Mouse (Mus musculus) cortical plate, adult 2 months (tissue): ENCODE measurements around the gene Knop1. TPM values are rescaled to one million over a fixed set of nuclear protein-coding genes. Genes with fewer than 3 reads are reported as not detected.

Experiments
- H3K27ac ChIP-seq: fragments of 200-500 bp; 2 replicates; pipeline ENCODE4 v1.5.1; 2012; ENCODE audit warnings: low read length, control low read depth, inconsistent platforms; ENCODE audit not compliant: insufficient read depth
- H3K4me1 ChIP-seq: fragments of 200-500 bp; 2 replicates; pipeline ENCODE4 v1.6.1; 2011; ENCODE audit warnings: low read length; ENCODE audit not compliant: control insufficient read depth, insufficient read depth
- H3K4me3 ChIP-seq: fragments of 200-500 bp; 2 replicates; pipeline ENCODE4 v1.5.1; 2011; ENCODE audit warnings: mild to moderate bottlenecking, low read length, control low read depth; ENCODE audit not compliant: insufficient read depth
- CTCF ChIP-seq: fragments of 200-500 bp; IDR thresholded peaks from 2 replicates; pipeline ENCODE4 v1.5.1; 2011; ENCODE audit warnings: mild to moderate bottlenecking, control low read depth, low read length; ENCODE audit not compliant: insufficient read depth; ENCODE audit errors: extremely low read depth
- POLR2A ChIP-seq: fragments of 200-500 bp; IDR thresholded peaks from 2 replicates; pipeline ENCODE4 v1.6.1; 2011; ENCODE audit warnings: mild to moderate bottlenecking, low read length, control low read depth; ENCODE audit not compliant: insufficient read depth; ENCODE audit errors: extremely low read depth
- polyA plus RNA-seq: library from polyadenylated mRNA; depleted of rRNA; stranded (reverse); fragments of >200 nt; gene quantifications from 2 replicates; pipeline ENCODE4 v1.2.3, GENCODE M21; 2012

The Knop1 gene
- polyA plus RNA-seq, 1 experiment, result 12.0 TPM

DNA sequence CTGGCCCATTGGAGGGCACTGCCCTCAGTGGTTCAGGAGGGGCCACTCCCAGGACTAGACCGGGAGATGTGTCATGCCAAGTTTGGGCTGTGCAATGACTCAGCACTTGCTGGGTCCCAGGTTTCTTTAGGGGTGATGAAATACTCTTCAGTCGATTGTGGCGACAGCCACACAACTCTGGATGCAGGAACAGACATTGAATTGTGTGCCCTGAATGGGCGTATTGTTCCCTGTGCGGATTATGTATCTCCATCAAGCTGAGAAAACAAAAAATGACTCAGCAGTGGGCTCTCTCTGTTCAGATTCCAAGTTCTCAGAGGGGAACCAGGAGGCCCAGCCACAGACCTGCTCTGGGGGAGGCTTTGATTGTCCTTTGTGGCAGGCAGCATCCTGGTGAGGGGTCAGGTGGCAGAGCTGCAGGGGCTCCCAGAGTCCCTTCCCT, 28.1 kb downstream of the Knop1 start:
- no peak overlapping the region for H3K27ac ChIP-seq
- peaks cover 2% of the 10 kb centered on the region for H3K4me1 ChIP-seq
- TF ChIP-seq CTCF (no peak), POLR2A (no peak)
- no peak overlapping the region for H3K4me3 ChIP-seq

DNA sequence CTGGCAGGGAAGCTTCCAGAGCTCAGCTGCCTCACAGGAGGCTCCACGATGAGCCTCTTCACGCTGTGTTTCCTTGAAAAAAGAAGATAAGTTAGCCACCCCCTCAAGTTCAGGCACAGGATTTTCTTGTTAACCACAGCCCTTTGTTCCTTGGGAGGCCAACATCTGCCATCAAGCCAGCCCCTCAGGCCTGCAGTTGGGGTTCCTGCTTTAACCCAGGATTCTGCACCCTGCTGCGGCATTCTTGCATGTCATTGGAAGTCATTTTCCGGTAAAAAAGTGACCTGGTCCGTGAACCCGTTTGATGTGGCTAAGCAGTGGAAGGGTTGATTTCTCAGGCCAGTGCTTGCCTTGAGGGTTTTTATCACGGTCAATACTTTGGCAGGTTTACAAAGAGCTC, 31.6 kb downstream of the Knop1 start:
- Histone ChIP-seq H3K4me3 (no peak overlapping the region), H3K4me1 (peaks cover 4% of the 10 kb centered on the region), H3K27ac (no peak overlapping the region)
- TF ChIP-seq POLR2A (no peak), CTCF (no peak)

DNA sequence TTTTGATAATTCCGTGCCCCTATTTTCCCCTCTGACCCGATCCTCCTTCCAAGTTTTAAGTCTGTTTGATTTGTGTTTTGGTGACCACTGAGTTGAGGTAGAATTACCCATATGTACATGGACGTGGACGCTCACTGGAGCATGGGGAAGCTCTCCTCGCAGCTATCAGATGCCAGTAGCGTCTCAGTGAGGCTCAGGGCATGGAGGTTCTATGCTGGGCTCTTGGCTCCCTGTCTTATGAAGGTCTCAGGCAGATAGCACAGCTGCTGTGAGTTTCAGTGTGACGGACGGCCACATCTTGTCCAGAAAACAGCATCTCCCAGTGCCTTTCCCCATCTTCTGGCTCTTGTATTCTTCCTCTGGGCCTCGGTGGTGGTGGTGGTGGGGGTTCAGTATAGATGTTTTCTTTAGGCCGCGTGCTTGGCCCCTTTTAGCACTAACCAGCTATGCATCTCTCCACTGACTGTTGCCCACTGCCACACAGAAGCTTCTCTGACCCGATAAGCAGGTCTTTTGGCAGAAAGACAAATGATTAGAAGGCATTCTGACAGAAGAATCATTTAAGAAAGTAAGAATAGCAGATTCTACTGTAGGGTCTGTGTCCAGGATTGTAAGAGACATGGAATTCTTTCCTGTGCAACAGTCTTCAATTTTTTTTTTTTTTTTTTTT, 34.0 kb downstream of the Knop1 start:
- no peak overlapping the region for H3K27ac ChIP-seq
- TF ChIP-seq POLR2A (no peak), CTCF (no peak)
- H3K4me3 ChIP-seq, result no peak overlapping the region
- peaks cover 1% of the 10 kb centered on the region; the same call in 1 of the 2 replicates for H3K4me1 ChIP-seq

DNA sequence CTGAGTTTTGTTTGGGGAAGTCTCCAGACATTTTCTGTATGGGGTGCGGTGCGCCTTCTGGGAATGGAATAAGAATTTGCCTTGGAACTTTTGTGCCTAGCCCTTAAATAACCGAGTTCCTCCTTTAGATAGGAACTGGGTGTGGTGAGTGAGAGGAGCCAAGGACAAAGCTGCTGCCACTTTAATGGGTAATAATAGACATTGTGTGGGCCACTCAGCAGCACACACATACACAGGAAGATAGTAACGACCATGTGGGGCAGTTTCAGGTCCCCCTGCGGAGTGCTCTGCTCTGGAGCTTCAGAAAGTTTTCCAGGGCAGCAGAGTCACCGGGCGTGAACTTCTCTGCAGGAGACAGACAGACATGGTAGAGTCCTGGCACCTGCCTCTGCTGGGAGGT, 34.7 kb downstream of the Knop1 start:
- no peak overlapping the region for H3K4me3 ChIP-seq
- no peak overlapping the region for H3K27ac ChIP-seq
- H3K4me1 ChIP-seq, result peaks cover 1% of the 10 kb centered on the region; the same call in 1 of the 2 replicates
- TF ChIP-seq POLR2A (no peak), CTCF (no peak)

DNA sequence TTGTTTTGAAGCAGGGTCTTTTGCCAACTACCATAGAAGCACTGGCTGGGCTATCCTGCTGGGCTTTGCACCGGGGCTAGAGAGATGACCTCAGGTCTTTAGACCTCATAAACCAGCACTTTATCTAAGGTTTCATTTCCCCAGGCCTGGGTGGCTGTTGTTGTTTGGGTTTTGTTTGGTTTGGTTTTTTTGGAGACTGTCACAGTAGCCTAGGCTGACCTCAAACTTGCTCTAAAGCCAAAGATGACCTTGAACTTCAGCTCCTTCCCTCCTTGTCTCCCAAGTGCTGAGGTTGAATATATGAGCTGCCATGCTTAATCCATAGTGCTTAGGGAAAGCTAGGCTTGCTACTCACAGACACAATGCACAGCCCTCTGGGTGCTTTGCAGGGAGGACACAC, 36.4 kb downstream of the Knop1 start:
- H3K4me1 ChIP-seq, result peaks cover 1% of the 10 kb centered on the region; the same call in 1 of the 2 replicates
- H3K27ac ChIP-seq, result no peak overlapping the region
- no peak overlapping the region for H3K4me3 ChIP-seq
- TF ChIP-seq POLR2A, result no peak
- TF ChIP-seq CTCF, result no peak

DNA sequence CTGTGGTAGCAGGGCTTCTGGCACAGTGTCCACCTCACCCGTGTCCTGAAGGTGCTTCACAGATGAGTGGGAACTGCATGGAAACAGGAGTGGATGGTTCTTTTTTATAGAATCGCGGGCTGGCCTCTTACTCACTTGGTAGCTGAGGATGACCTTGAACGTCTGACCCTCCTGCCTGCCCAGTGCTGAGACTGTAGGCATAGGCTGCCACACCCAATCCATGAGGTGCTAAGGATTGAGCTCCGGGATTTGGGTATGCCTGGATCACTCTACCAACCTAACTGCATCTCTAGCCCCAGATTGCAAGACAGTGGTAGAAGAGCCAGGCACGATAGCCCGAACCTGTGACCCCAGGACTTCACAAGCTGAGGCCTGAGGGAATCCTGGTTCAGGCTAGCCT, 38.3 kb downstream of the Knop1 start:
- no peak overlapping the region for H3K27ac ChIP-seq
- peaks cover 5% of the 10 kb centered on the region for H3K4me1 ChIP-seq
- H3K4me3 ChIP-seq, result no peak overlapping the region
- TF ChIP-seq CTCF (no peak), POLR2A (no peak)

DNA sequence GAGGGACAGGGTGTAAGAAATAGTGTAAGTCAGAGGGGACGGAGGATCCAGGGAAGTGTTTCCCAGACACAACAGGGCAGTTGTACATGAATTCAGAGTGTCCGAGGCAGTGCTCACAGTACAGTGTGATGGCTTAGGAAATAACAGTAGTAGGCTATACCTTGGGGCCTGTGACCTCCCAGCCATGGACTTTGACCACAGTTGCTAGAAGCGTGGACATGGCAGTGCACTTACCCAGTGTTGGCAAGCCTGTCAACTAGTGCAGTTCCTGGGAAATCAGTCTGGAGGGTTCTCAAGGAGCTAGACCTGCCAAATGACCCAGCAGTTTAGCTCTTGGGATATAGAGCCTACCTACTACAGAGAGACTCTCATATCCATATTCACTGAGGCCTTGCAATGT, 39.8 kb downstream of the Knop1 start:
- Histone ChIP-seq H3K4me3 (no peak overlapping the region), H3K4me1 (peaks cover 3% of the 10 kb centered on the region), H3K27ac (no peak overlapping the region)
- TF ChIP-seq POLR2A (no peak), CTCF (no peak)

DNA sequence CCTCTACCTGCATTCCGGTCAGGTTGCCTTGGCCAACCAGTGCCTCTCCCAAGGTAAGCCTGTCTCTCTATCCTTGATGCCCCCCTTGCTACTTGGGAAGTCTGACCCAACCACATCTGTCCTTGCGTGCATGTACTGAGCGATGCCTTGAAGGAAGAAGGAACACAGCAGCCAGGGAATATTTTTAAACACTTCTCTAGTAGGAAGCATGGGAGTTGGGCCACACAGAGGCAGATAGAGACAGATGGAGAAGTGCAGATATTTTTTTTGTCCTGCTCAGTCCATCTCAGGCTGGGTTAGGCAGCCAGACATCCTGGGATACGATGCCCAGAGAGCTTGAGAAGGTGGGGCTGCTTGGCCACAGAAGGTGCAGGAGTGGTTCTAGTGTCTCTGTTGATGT, 42.5 kb downstream of the Knop1 start:
- Histone ChIP-seq H3K4me1 (peaks cover 3% of the 10 kb centered on the region; the same call in 1 of the 2 replicates), H3K4me3 (no peak overlapping the region), H3K27ac (no peak overlapping the region)
- TF ChIP-seq POLR2A (no peak), CTCF (no peak)

DNA sequence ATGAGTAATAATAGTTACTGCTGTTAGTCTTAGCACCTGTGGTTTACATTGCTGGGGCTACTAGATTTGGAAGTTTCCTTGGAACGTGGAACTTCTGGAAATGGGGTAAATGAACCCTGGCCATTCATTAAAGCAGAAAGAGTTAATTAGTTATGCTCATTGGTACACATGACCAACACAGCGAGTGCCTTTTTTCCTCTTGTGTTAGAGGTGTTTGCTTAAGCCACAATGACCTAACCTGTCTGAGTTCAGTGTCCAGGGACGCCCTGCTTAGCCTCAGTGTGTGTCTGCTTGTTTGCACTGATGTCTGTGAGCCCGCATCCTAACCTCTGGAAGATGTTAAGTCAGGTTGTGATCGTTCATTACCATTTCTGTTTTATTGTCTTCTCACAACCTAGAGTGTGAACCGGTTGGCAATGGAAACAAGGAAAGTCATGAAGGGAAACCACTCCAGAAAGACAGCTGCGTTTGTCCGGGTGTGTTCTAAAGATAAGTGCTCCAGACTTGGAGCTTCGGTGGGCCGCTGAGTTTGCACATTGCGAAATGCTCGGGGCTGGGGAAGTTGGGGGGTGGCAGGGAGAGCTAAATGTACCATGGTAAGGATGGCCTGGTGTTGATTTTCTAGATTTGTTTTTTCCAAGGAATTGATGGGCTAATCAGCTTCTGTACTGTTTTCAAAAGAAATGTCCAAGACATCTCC, 44.5 kb downstream of the Knop1 start:
- Histone ChIP-seq H3K27ac (no peak overlapping the region), H3K4me3 (no peak overlapping the region), H3K4me1 (peaks cover 3% of the 10 kb centered on the region)
- TF ChIP-seq CTCF (no peak), POLR2A (no peak)

DNA sequence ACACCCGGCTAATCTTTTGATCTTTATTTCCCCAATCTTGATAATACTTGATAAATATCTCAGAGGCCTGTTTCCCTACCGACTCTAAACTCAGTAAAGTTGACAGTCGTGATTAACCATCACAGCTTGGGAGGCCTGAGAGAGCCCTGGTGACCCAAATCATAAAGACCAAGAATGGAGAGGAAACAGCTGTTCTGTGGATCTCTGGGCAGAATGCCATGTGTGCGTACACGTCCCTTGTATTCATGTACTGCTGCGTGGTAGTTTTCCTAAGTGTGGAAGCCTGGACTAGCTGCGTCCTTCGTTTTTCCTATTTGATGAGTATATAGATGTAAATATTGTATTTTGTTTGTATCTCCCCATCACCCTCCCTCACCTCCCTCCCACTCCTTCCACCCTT, 48.2 kb downstream of the Knop1 start:
- Histone ChIP-seq H3K27ac (no peak overlapping the region), H3K4me1 (no peaks in the 10 kb centered on the region; the same call in 1 of the 2 replicates), H3K4me3 (no peak overlapping the region)
- TF ChIP-seq POLR2A, result no peak
- TF ChIP-seq CTCF, result no peak
